Mouse (Mus musculus): ENCODE results near the gene Cfap161. TPM values are rescaled to one million over a fixed set of nuclear protein-coding genes. Genes with fewer than 3 reads are reported as not detected.

Gene Cfap161
- total RNA-seq (2023): not detected

GRCm38 (mm10) chr7:83794705-83795104, at the start of gene Cfap161:
Gene Cfap161, minus strand, starts transcription at chr7:83794880.

GRCm38 (mm10) chr7:83745413-83746106, 49.1 kb downstream of the Cfap161 start, which contains the start of gene Il16:
Gene Il16, minus strand, starts transcription at chr7:83745726.

Other genes with a start within 250 kb of the Cfap161 start
- not detected for gene Tmc3, start 210.0 kb downstream of the Cfap161 start, total RNA-seq (2023)
- gene Stard5, start 162.9 kb downstream of the Cfap161 start, total RNA-seq (2023): 10 to 100 TPM; 42.8 to 44.1 TPM
- 100 to 1,000 TPM; 236 to 269 TPM for gene Il16, start 49.2 kb downstream of the Cfap161 start, total RNA-seq (2023)
- 10 to 100 TPM; 16.7 to 18.9 TPM for gene Tlnrd1, start 89.4 kb upstream of the Cfap161 start, total RNA-seq (2023)
- gene Mesd, start 89.6 kb upstream of the Cfap161 start, total RNA-seq (2023): 10 to 100 TPM; 20.6 to 29.4 TPM

Measured in B cell, adult 67 days (primary cell).